Mouse (Mus musculus): ENCODE data around the gene Smim13. TPM values are rescaled to one million over a fixed set of nuclear protein-coding genes. Genes with fewer than 3 reads are reported as not detected.
A peak's percentile ranks its signal among the peaks of the same experiment; 100 is the strongest.

Gene Smim13
- polyA plus RNA-seq, 1 experiment, result 76.2 TPM

DNA sequence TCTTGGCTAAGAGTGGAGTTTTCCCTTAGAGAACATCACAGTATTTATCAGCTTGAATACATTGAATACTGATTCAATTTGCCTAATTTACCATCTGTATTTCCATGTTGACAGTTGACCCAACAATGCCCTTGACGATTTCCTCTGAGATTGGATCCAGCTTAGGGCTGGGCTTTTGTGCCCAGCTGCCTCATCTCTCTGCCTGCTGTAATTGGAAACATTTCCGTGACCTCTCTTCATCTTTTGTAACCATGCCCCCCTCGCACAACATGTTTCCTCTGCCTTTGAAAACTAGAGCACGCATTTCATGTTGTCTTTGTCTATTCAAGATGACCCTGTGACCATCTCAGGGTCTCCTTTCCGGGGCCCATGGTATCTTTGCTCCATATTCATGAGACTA lies 49.4 kb downstream of the Smim13 start:
- Histone ChIP-seq H3K4me3 (replicated peaks; ENCODE audit: insufficient read depth, low read depth, low read length) (no peak overlapping the region), H3K4me1 (ENCODE audit: control insufficient read depth, insufficient read depth, low read length) (peaks cover 4% of the 10 kb centered on the region; the same call in 1 of the 2 replicates), H3K27me3 (ENCODE audit: control insufficient read depth, insufficient read depth, low read length) (no peaks in the 10 kb centered on the region; the same call in 1 of the 2 replicates), H3K27ac (ENCODE audit: insufficient read depth, low read length) (no peak overlapping the region)
- no peak for DNase-seq
- no peak for TF ChIP-seq POLR2A (IDR thresholded peaks at IDR 0.05; ENCODE audit: borderline replicate concordance, insufficient read depth, low read length)
- no peak for TF ChIP-seq CTCF (IDR thresholded peaks at IDR 0.05; ENCODE audit: borderline replicate concordance, insufficient read depth, low read depth, low read length)
- 30% methylated on average over 5 of the region's 5 CpGs for WGBS

- H3K27me3 ChIP-seq (ENCODE audit: control insufficient read depth, insufficient read depth, low read length), result no peaks in the 10 kb centered on the region
- 76% methylated on average over 4 of the region's 4 CpGs for WGBS
- H3K4me1 ChIP-seq (ENCODE audit: control insufficient read depth, insufficient read depth, low read length), result peaks cover 4% of the 10 kb centered on the region; the same call in 1 of the 2 replicates
- no peak for DNase-seq
- no peak for TF ChIP-seq CTCF (IDR thresholded peaks at IDR 0.05; ENCODE audit: borderline replicate concordance, insufficient read depth, low read depth, low read length)
- no peak overlapping the region for H3K27ac ChIP-seq (ENCODE audit: insufficient read depth, low read length)
- H3K4me3 ChIP-seq (replicated peaks; ENCODE audit: insufficient read depth, low read depth, low read length), result no peak overlapping the region
Observed at GRCm38 (mm10) chr13:41300037-41300436, 50.4 kb downstream of the Smim13 start.

DNA sequence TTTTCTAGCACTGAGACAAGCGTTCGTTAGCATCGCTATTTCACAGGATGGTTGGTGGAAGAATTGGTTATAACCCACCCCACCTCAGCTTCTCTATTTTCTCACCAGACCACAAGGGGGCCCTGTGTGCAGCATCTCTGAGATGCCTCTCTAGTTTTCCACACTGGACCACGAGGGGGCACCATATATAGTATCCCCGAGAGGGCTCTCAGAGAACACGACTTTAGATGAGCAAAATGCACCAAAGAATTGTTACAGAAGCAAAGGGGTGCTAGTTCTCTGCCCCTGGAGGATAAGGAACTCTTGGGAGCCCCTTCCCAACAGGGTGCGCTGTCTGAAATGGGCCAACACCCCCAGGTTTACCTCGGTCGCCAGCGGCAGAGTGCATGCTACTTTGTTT lies 53.1 kb downstream of the Smim13 start:
- DNase-seq, result peak; percentile 30 to 45
- TF ChIP-seq CTCF (IDR thresholded peaks at IDR 0.05; ENCODE audit: borderline replicate concordance, insufficient read depth, low read depth, low read length) (peak; percentile 50; the same call in 1 of the 2 replicates), POLR2A (IDR thresholded peaks at IDR 0.05; ENCODE audit: borderline replicate concordance, insufficient read depth, low read length) (no peak)
- 57% methylated on average over 10 of the region's 10 CpGs for WGBS
- Histone ChIP-seq H3K27me3 (ENCODE audit: control insufficient read depth, insufficient read depth, low read length) (no peaks in the 10 kb centered on the region), H3K4me3 (replicated peaks; ENCODE audit: insufficient read depth, low read depth, low read length) (no peak overlapping the region), H3K27ac (ENCODE audit: insufficient read depth, low read length) (no peak overlapping the region), H3K4me1 (ENCODE audit: control insufficient read depth, insufficient read depth, low read length) (no peaks in the 10 kb centered on the region)

GRCm38 (mm10) chr13:41320749-41321148 lies 71.1 kb downstream of the Smim13 start:
- Histone ChIP-seq H3K27ac (ENCODE audit: insufficient read depth, low read length) (no peak overlapping the region), H3K4me1 (ENCODE audit: control insufficient read depth, insufficient read depth, low read length) (no peaks in the 10 kb centered on the region; the same call in 1 of the 2 replicates), H3K4me3 (replicated peaks; ENCODE audit: insufficient read depth, low read depth, low read length) (no peak overlapping the region), H3K27me3 (ENCODE audit: control insufficient read depth, insufficient read depth, low read length) (no peaks in the 10 kb centered on the region)
- WGBS, result 59% methylated on average over 5 of the region's 5 CpGs
- DNase-seq, result no peak
- TF ChIP-seq CTCF (IDR thresholded peaks at IDR 0.05; ENCODE audit: borderline replicate concordance, insufficient read depth, low read depth, low read length), result no peak
- no peak for TF ChIP-seq POLR2A (IDR thresholded peaks at IDR 0.05; ENCODE audit: borderline replicate concordance, insufficient read depth, low read length)

DNA sequence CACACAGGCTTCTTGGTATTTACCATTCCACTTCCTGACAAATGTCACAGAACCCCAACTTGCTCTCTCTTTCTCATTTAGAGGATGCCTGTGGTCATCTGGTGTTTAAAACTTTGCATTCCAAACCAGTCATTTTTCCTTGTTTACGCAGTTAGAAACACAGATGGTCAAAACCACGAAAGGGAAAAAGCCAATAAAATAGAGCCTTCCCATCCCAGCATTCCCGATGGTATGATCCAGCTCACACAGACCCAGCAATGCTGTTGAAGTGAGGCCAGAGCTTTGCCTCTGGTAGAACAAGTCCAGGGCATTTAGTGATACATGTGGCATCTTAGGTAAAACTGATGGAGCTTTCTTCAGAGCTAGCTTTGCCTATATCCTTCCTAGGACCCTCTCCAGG lies 71.8 kb downstream of the Smim13 start:
- WGBS, result 71% methylated on average over 3 of the region's 3 CpGs
- Histone ChIP-seq H3K4me1 (ENCODE audit: control insufficient read depth, insufficient read depth, low read length) (no peaks in the 10 kb centered on the region; the same call in 1 of the 2 replicates), H3K4me3 (replicated peaks; ENCODE audit: insufficient read depth, low read depth, low read length) (no peak overlapping the region), H3K27ac (ENCODE audit: insufficient read depth, low read length) (no peak overlapping the region), H3K27me3 (ENCODE audit: control insufficient read depth, insufficient read depth, low read length) (no peaks in the 10 kb centered on the region)
- no peak for DNase-seq
- TF ChIP-seq CTCF (IDR thresholded peaks at IDR 0.05; ENCODE audit: borderline replicate concordance, insufficient read depth, low read depth, low read length) (no peak), POLR2A (IDR thresholded peaks at IDR 0.05; ENCODE audit: borderline replicate concordance, insufficient read depth, low read length) (no peak)

- Histone ChIP-seq H3K27ac (ENCODE audit: insufficient read depth, low read length) (no peak overlapping the region), H3K27me3 (ENCODE audit: control insufficient read depth, insufficient read depth, low read length) (no peaks in the 10 kb centered on the region), H3K4me3 (replicated peaks; ENCODE audit: insufficient read depth, low read depth, low read length) (no peak overlapping the region), H3K4me1 (ENCODE audit: control insufficient read depth, insufficient read depth, low read length) (no peaks in the 10 kb centered on the region; the same call in 1 of the 2 replicates)
- TF ChIP-seq POLR2A (IDR thresholded peaks at IDR 0.05; ENCODE audit: borderline replicate concordance, insufficient read depth, low read length), result no peak
- TF ChIP-seq CTCF (IDR thresholded peaks at IDR 0.05; ENCODE audit: borderline replicate concordance, insufficient read depth, low read depth, low read length), result no peak
- no peak for DNase-seq
- WGBS, result 85% methylated on average over 4 of the region's 4 CpGs
Observed at GRCm38 (mm10) chr13:41324631-41325030, 75.0 kb downstream of the Smim13 start.

DNA sequence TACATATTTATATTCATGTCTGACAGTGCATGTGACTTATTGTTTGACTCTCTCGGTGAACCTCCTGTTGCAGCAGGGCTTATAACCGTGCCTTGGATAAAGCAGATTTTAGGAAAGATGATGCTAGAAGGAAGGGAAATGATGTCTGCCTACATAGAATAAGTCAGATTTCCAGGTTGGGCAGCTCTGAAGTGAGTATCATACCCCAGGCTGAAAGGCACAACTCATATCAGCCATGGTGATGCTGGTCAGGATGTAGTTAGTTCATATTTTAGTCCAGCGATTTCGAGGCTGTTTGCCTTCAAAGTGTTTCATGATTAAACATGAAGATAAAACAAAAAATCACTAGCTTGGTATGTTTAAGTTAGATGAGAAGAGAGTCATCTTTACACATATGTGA lies 75.7 kb downstream of the Smim13 start:
- Histone ChIP-seq H3K4me3 (replicated peaks; ENCODE audit: insufficient read depth, low read depth, low read length) (no peak overlapping the region), H3K27me3 (ENCODE audit: control insufficient read depth, insufficient read depth, low read length) (no peaks in the 10 kb centered on the region), H3K27ac (ENCODE audit: insufficient read depth, low read length) (no peak overlapping the region), H3K4me1 (ENCODE audit: control insufficient read depth, insufficient read depth, low read length) (no peaks in the 10 kb centered on the region; the same call in 1 of the 2 replicates)
- 79% methylated on average over 4 of the region's 4 CpGs for WGBS
- DNase-seq, result no peak
- TF ChIP-seq CTCF (IDR thresholded peaks at IDR 0.05; ENCODE audit: borderline replicate concordance, insufficient read depth, low read depth, low read length) (no peak), POLR2A (IDR thresholded peaks at IDR 0.05; ENCODE audit: borderline replicate concordance, insufficient read depth, low read length) (no peak)

- Histone ChIP-seq H3K27ac (ENCODE audit: insufficient read depth, low read length) (no peak overlapping the region), H3K4me3 (replicated peaks; ENCODE audit: insufficient read depth, low read depth, low read length) (no peak overlapping the region), H3K27me3 (ENCODE audit: control insufficient read depth, insufficient read depth, low read length) (no peaks in the 10 kb centered on the region), H3K4me1 (ENCODE audit: control insufficient read depth, insufficient read depth, low read length) (no peaks in the 10 kb centered on the region; the same call in 1 of the 2 replicates)
- WGBS, result 87% methylated on average over 4 of the region's 4 CpGs
- TF ChIP-seq CTCF (IDR thresholded peaks at IDR 0.05; ENCODE audit: borderline replicate concordance, insufficient read depth, low read depth, low read length) (no peak), POLR2A (IDR thresholded peaks at IDR 0.05; ENCODE audit: borderline replicate concordance, insufficient read depth, low read length) (no peak)
- DNase-seq, result no peak
Observed at GRCm38 (mm10) chr13:41326134-41326533, 76.5 kb downstream of the Smim13 start.

Other genes with a start within 250 kb of the Smim13 start
- 55.1 and 57.4 TPM in 2 replicates for gene Pak1ip1, start 248.8 kb upstream of the Smim13 start, polyA plus RNA-seq (2012; rRNA removed)
- gene Tmem14c, start 233.6 kb upstream of the Smim13 start, polyA plus RNA-seq (2012; rRNA removed), result 61.7 and 62.7 TPM in 2 replicates
- 0.43 and 0.65 TPM in 2 replicates for gene Mak, start 170.1 kb upstream of the Smim13 start, polyA plus RNA-seq (2012; rRNA removed)
- gene Gcm2, start 138.8 kb upstream of the Smim13 start, polyA plus RNA-seq (2012; rRNA removed), result not detected in 2 replicates
- 0.05 and 0.18 TPM in 2 replicates for gene Sycp2l, start 135.5 kb upstream of the Smim13 start, polyA plus RNA-seq (2012; rRNA removed)
- gene Elovl2, start 29.4 kb upstream of the Smim13 start, polyA plus RNA-seq (2012; rRNA removed), result 18.5 and 20.0 TPM in 2 replicates
- not detected in 2 replicates for gene Gm17364, start 24.1 kb downstream of the Smim13 start, polyA plus RNA-seq (2012; rRNA removed)
- gene Nedd9, start 237.5 kb downstream of the Smim13 start, polyA plus RNA-seq (2012; rRNA removed), result 5.4 and 5.5 TPM in 2 replicates

Data from cerebellum, adult 2 months (tissue).